Mouse (Mus musculus): ENCODE results near the gene Mrps18a. TPM values are rescaled to one million over a fixed set of nuclear protein-coding genes. Genes with fewer than 3 reads are reported as not detected.
A peak's percentile ranks its signal among the peaks of the same experiment; 100 is the strongest.

The Mrps18a gene
- total RNA-seq, 4 experiments from 2014 or later = 94.5 to 106 (median 101) TPM

- DNase-seq = peak; percentile 86
Observed at GRCm38 (mm10) chr17:46143578-46144423, 33.0 kb downstream of the Mrps18a start, which contains the start of gene Rsph9. Gene Rsph9, minus strand, starts transcription at chr17:46144216.

GRCm38 (mm10) chr17:46152847-46153782 lies 42.3 kb downstream of the Mrps18a start, which contains the start of gene Mad2l1bp:
Gene Mad2l1bp, minus strand, starts transcription at chr17:46153553.
- peak; percentile 89 for DNase-seq

GRCm38 (mm10) chr17:46154336-46154735 lies 43.5 kb downstream of the Mrps18a start:
- no peak for DNase-seq

- DNase-seq = no peak
Observed at GRCm38 (mm10) chr17:46156680-46157079, 45.9 kb downstream of the Mrps18a start.

- DNase-seq = no peak
Observed at GRCm38 (mm10) chr17:46157131-46157530, 46.3 kb downstream of the Mrps18a start.

- DNase-seq = no peak
Observed at GRCm38 (mm10) chr17:46159236-46159635, 48.5 kb downstream of the Mrps18a start.

- peak; percentile 95 for DNase-seq
Observed at GRCm38 (mm10) chr17:46160090-46160662, 49.4 kb downstream of the Mrps18a start.

- peak; percentile 98 for DNase-seq
Observed at GRCm38 (mm10) chr17:46160686-46161085, 49.9 kb downstream of the Mrps18a start, which contains the start of gene Gtpbp2. Gene Gtpbp2, plus strand, starts transcription at chr17:46161032.

GRCm38 (mm10) chr17:46161179-46161578 lies 50.4 kb downstream of the Mrps18a start:
- DNase-seq = no peak

GRCm38 (mm10) chr17:46161710-46162109 lies 50.9 kb downstream of the Mrps18a start:
- DNase-seq = no peak

- no peak for DNase-seq
Observed at GRCm38 (mm10) chr17:46162551-46162950, 51.8 kb downstream of the Mrps18a start.

- DNase-seq = no peak
Observed at GRCm38 (mm10) chr17:46162951-46163421, 52.2 kb downstream of the Mrps18a start.

- no peak for DNase-seq
Observed at GRCm38 (mm10) chr17:46164301-46164700, 53.5 kb downstream of the Mrps18a start.

- no peak for DNase-seq
Observed at GRCm38 (mm10) chr17:46164791-46165190, 54.0 kb downstream of the Mrps18a start.

- no peak for DNase-seq
Observed at GRCm38 (mm10) chr17:46165460-46165859, 54.7 kb downstream of the Mrps18a start.

GRCm38 (mm10) chr17:46166270-46166669 lies 55.5 kb downstream of the Mrps18a start:
- no peak for DNase-seq

GRCm38 (mm10) chr17:46167014-46167413 lies 56.2 kb downstream of the Mrps18a start:
- DNase-seq = no peak

- DNase-seq = no peak
Observed at GRCm38 (mm10) chr17:46168318-46168717, 57.5 kb downstream of the Mrps18a start.

- no peak for DNase-seq
Observed at GRCm38 (mm10) chr17:46168768-46169167, 58.0 kb downstream of the Mrps18a start.

GRCm38 (mm10) chr17:46170538-46170937 lies 59.8 kb downstream of the Mrps18a start:
- no peak for DNase-seq
